Comparison of ENCODE assay signal across 16 mouse cellular contexts in the genomic region with DNA sequence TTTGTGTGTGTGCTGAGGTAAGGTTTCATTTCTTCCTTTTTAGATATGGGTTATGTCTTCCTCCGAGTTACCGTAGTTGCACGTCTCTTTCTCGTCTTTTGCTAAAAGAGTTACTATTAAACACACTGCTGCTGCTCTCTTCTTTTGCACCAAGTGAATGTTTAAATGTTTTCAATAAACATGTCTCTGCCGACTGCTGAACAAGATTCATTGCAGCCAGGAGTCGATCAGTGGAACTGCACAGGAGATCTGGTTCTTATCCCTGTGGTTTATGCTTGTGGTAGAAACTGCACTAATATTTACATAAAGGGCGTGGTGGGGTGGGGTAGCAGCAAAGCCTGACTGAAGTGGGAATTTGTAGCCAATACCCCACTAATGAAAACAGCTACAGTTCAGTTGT. TPM values are rescaled to one million over a fixed set of nuclear protein-coding genes. Genes with fewer than 3 reads are reported as not detected.
DNase-seq lines count a peak whose midpoint lies in the region; ATAC-seq and TF ChIP-seq lines count a peak whose summit lies in the region.
"Had no signal": no experiment of that assay in that cellular context is flagged by ENCODE, and none has a peak within 500 bp of the region (broad histone marks: within the 10 kb centered on the region; RNA-seq: fewer than 3 reads in every experiment).

No protein-coding gene starts in this region.

- no peak overlapping the region for H3K27ac ChIP-seq in liver, embryonic 16.5 days (ENCODE audit: low read length)
- no peak overlapping the region for H3K27ac ChIP-seq in liver, embryonic 12.5 days
- H3K27ac ChIP-seq in kidney, adult 2 months (ENCODE audit: insufficient read depth, low read depth, low read length) = no peak overlapping the region
- H3K27ac ChIP-seq: kidney, postnatal 0 days; limb, embryonic 12.5 days; midbrain, embryonic 12.5 days had no signal

- no peaks in the 10 kb centered on the region for H3K9me3 ChIP-seq in liver, embryonic 16.5 days (replicated peaks; ENCODE audit: control insufficient read depth, low read length)
- no peaks in the 10 kb centered on the region for H3K9me3 ChIP-seq in liver, embryonic 12.5 days (replicated peaks)
- H3K9me3 ChIP-seq: G1E; limb, embryonic 12.5 days; midbrain, embryonic 12.5 days had no signal

- no peak overlapping the region for H3K4me3 ChIP-seq in liver, embryonic 16.5 days (ENCODE audit: low read depth, low read length)
- H3K4me3 ChIP-seq in liver, embryonic 12.5 days = no peak overlapping the region
- H3K4me3 ChIP-seq in kidney, adult 2 months (ENCODE audit: insufficient read depth, low read depth, low read length) = no peak overlapping the region
- H3K4me3 ChIP-seq: limb, embryonic 12.5 days; midbrain, embryonic 12.5 days had no signal

- TF ChIP-seq POLR2A in kidney, adult 2 months (IDR thresholded peaks at IDR 0.05; ENCODE audit: low read depth, low read length) = no peak

- peak; percentile 47 to 57 for DNase-seq in B cell, adult 2 months
- peak; percentile 59 for DNase-seq in splenic B cell, adult 2 months (ENCODE audit: low read depth, low spot score)
- no peak for DNase-seq in right cerebral cortex, adult 2 months (ENCODE audit: low spot score in 2 of 2)
- no peak for DNase-seq in gastrocnemius, postnatal 10 days
- DNase-seq in kidney, adult 2 months = no peak
- DNase-seq: adrenal gland, postnatal 25 days; cerebellum, adult 9-11 months; lung, adult 2 months; thymus, postnatal 36 days had no signal

- no peak for ATAC-seq in liver, embryonic 16.5 days (ENCODE audit: low read depth)
- no peak for ATAC-seq in liver, embryonic 12.5 days
- peak; percentile 63 for ATAC-seq in granulocyte monocyte progenitor cell, adult 5-6 weeks (replicated peaks; ENCODE audit: poor library complexity, severe bottlenecking)

- WGBS in liver, embryonic 16.5 days (ENCODE audit: insufficient replicate concordance) = 45% methylated on average over 7 of the region's 7 CpGs
- WGBS in liver, embryonic 12.5 days (ENCODE audit: insufficient replicate concordance) = 49% methylated on average over 7 of the region's 7 CpGs
- WGBS in kidney, adult 2 months = 62% methylated on average over 7 of the region's 7 CpGs

- H3K9ac ChIP-seq in liver, embryonic 16.5 days (ENCODE audit: low read depth, low read length) = no peak overlapping the region
- no peak overlapping the region for H3K9ac ChIP-seq in liver, embryonic 12.5 days
- H3K9ac ChIP-seq: limb, embryonic 12.5 days; midbrain, embryonic 12.5 days had no signal

- no peaks in the 10 kb centered on the region for H3K27me3 ChIP-seq in liver, embryonic 16.5 days (ENCODE audit: control insufficient read depth, insufficient read depth, low read depth, low read length)
- no peaks in the 10 kb centered on the region for H3K27me3 ChIP-seq in liver, embryonic 12.5 days (replicated peaks)
- H3K27me3 ChIP-seq in splenic B cell, adult 2 months (ENCODE audit: control insufficient read depth, insufficient read depth, low read length, poor library complexity, severe bottlenecking) = no peaks in the 10 kb centered on the region
- H3K27me3 ChIP-seq in kidney, adult 2 months (replicated peaks; ENCODE audit: control insufficient read depth, insufficient read depth, low read length) = no peaks in the 10 kb centered on the region
- H3K27me3 ChIP-seq: limb, embryonic 12.5 days; midbrain, embryonic 12.5 days had no signal

- no peaks in the 10 kb centered on the region; the same call in 1 of the 2 replicates for H3K4me1 ChIP-seq in liver, embryonic 16.5 days (ENCODE audit: control insufficient read depth, low read depth, low read length)
- peaks cover 15% of the 10 kb centered on the region for H3K4me1 ChIP-seq in liver, embryonic 12.5 days
- no peaks in the 10 kb centered on the region; the same call in 1 of the 2 replicates for H3K4me1 ChIP-seq in kidney, adult 2 months (ENCODE audit: control insufficient read depth, insufficient read depth, low read length)
- H3K4me1 ChIP-seq: midbrain, embryonic 12.5 days had no signal

- peak overlapping the region; percentile 34 for H3K4me2 ChIP-seq in liver, embryonic 16.5 days (ENCODE audit: low read depth, low read length)
- no peak overlapping the region for H3K4me2 ChIP-seq in liver, embryonic 12.5 days
- H3K4me2 ChIP-seq: limb, embryonic 12.5 days; midbrain, embryonic 12.5 days had no signal

- no peaks in the 10 kb centered on the region for H3K36me3 ChIP-seq in liver, embryonic 16.5 days (ENCODE audit: control insufficient read depth, insufficient read depth)
- no peaks in the 10 kb centered on the region for H3K36me3 ChIP-seq in liver, embryonic 12.5 days
- no peaks in the 10 kb centered on the region for H3K36me3 ChIP-seq in splenic B cell, adult 2 months (ENCODE audit: control insufficient read depth, insufficient read depth, low read length, poor library complexity, severe bottlenecking)
- H3K36me3 ChIP-seq in kidney, adult 2 months (ENCODE audit: control insufficient read depth, insufficient read depth, low read length) = no peaks in the 10 kb centered on the region
- H3K36me3 ChIP-seq: G1E; limb, embryonic 12.5 days; midbrain, embryonic 12.5 days had no signal

- TF ChIP-seq CTCF in kidney, adult 2 months (conservative IDR thresholded peaks at IDR 0.05; ENCODE audit: insufficient read depth, insufficient read length, low read depth, low read length) = no peak

RNA-seq across cellular contexts. Expression of gene Arrdc3, which starts 45.0 kb away (rescaled TPM):
- polyA plus RNA-seq in liver, embryonic 16.5 days (2015; fragmentation: Nextera tagmentation; extraction: Ambion mirVana) = 17.4 and 19.2 TPM in 2 replicates
- polyA plus RNA-seq in liver, embryonic 12.5 days (2016; fragmentation: Nextera tagmentation; extraction: Ambion mirVana) = 18.8 and 21.5 TPM in 2 replicates
- 11.3 and 32.6 TPM in 2 replicates for total RNA-seq in granulocyte monocyte progenitor cell, adult 5-6 weeks (2014; fragmentation: Nextera tagmentation)
- total RNA-seq in granulocyte monocyte progenitor cell, adult 5-6 weeks (2017) = 31.1 and 34.1 TPM in 2 replicates
- total RNA-seq in gastrocnemius, postnatal 10 days (2021) = 10 to 100 TPM; 39.3 to 63.3 TPM
- polyA plus RNA-seq in kidney, adult 2 months (2012; rRNA removed) = 41.9 and 47.5 TPM in 2 replicates

Comparison
In these comparisons a context has a peak if more than half of its experiments do, and no peak if none do; other contexts are left out.
1. DNase-seq: peak in B cell, adult 2 months (2 of 2) and splenic B cell, adult 2 months (single experiment); none in right cerebral cortex, adult 2 months (0 of 2), gastrocnemius, postnatal 10 days (single experiment) and kidney, adult 2 months (single experiment).